Mouse (Mus musculus) forebrain, embryonic 10.5 days (tissue): Measurements from ENCODE around the gene Fev. TPM values are rescaled to one million over a fixed set of nuclear protein-coding genes. Genes with fewer than 3 reads are reported as not detected.

Source experiments
- DNase-seq: peaks from one replicate; pipeline ENCODE4 v3.0.0-alpha.2; 2017; ENCODE audit warnings: low spot score; ENCODE audit errors: extremely low spot score
- H3K27ac ChIP-seq: fragments of 300-500 bp; sonication (generic); 2 replicates; pipeline ENCODE4 v1.5.1; 2016; ENCODE audit warnings: mild to moderate bottlenecking
- H3K27me3 ChIP-seq: fragments of 300-500 bp; sonication (generic); 2 replicates; pipeline ENCODE4 v1.6.1; 2016; ENCODE audit warnings: mild to moderate bottlenecking; ENCODE audit not compliant: poor library complexity, severe bottlenecking
- H3K36me3 ChIP-seq: fragments of 300-500 bp; sonication (generic); replicated peaks from 2 replicates; pipeline ENCODE4 v1.6.1; 2016; ENCODE audit warnings: mild to moderate bottlenecking, moderate library complexity
- H3K4me1 ChIP-seq: fragments of 300-500 bp; sonication (generic); 2 replicates; pipeline ENCODE4 v1.6.1; 2016
- H3K4me3 ChIP-seq: fragments of 300-500 bp; sonication (generic); 2 replicates; pipeline ENCODE4 v1.5.1; 2016; ENCODE audit warnings: mild to moderate bottlenecking, moderate library complexity
- H3K9me3 ChIP-seq: fragments of 300-500 bp; sonication (generic); 2 replicates; pipeline ENCODE4 v1.6.1; 2016; ENCODE audit warnings: mild to moderate bottlenecking, moderate library complexity
- WGBS: fragments of 180-500 bp; shearing (Covaris S2); methylation state at CpG from one replicate; pipeline ENCODE4 v1.1.7; 2016; 5-methylcytosine and 5-hydroxymethylcytosine counted together
- microRNA counts: library from miRNA; unstranded; fragments of <30 nt; microRNA quantifications from one replicate; lab custom pipeline; 2017
- microRNA-seq: library from miRNA; unstranded; fragments of <30 nt; microRNA quantifications from one replicate; pipeline ENCODE4, GENCODE M21; 2017
- polyA plus RNA-seq: library from polyadenylated mRNA; unstranded; fragments of >200 nt; fragmentation: Nextera tagmentation; extraction: Ambion mirVana; gene quantifications from 2 replicates; pipeline ENCODE4 v1.2.1, GENCODE M21; 2016

Gene Fev
- polyA plus RNA-seq, 1 experiment from 2014 or later, result not detected

- H3K4me1 ChIP-seq, result peaks cover 30% of the 10 kb centered on the region
- no peaks in the 10 kb centered on the region for H3K36me3 ChIP-seq
- no peak overlapping the region for H3K27ac ChIP-seq
- no peak for DNase-seq
- H3K27me3 ChIP-seq, result peaks cover 61% of the 10 kb centered on the region
- no peak overlapping the region for H3K4me3 ChIP-seq
- H3K9me3 ChIP-seq, result no peaks in the 10 kb centered on the region
- WGBS, result 53% methylated on average over 5 of the region's 5 CpGs
These were observed 36.3 kb downstream of the Fev start for GRCm38 (mm10) chr1:74848946-74849345.

DNA sequence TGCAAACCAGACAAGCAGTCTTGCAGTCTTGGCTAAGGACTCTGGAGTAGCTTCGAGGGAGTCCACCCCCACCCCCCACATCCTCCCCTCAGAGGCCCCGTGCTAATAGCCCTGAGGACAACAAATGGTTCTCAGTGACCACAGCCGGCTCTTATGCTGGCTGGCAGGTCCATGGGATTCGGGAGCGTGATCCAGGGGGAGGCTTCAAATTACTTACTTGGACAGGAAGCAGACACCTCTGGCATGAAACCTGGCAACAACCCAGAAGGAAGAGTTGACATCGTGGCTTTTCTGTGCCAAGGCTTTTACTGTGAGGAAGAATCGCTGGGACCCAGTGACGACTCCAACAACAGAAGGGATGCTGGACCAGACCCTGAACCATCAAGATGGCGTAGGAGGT lies 38.9 kb downstream of the Fev start:
- WGBS, result 49% methylated on average over 9 of the region's 9 CpGs
- DNase-seq, result no peak
- H3K4me1 ChIP-seq, result peaks cover 19% of the 10 kb centered on the region

GRCm38 (mm10) chr1:74843090-74843489 lies 42.1 kb downstream of the Fev start:
- DNase-seq, result no peak
- Histone ChIP-seq H3K27ac (no peak overlapping the region), H3K4me1 (peaks cover 4% of the 10 kb centered on the region), H3K36me3 (no peaks in the 10 kb centered on the region), H3K27me3 (peaks cover 9% of the 10 kb centered on the region; the same call in 1 of the 2 replicates), H3K9me3 (no peaks in the 10 kb centered on the region), H3K4me3 (no peak overlapping the region)
- WGBS, result 88% methylated on average over 5 of the region's 5 CpGs

More for the DNA sequence above, 38.9 kb downstream of the Fev start:
- Histone ChIP-seq H3K27ac (no peak overlapping the region), H3K27me3 (peaks cover 39% of the 10 kb centered on the region), H3K9me3 (no peaks in the 10 kb centered on the region), H3K4me3 (no peak overlapping the region), H3K36me3 (no peaks in the 10 kb centered on the region)

DNA sequence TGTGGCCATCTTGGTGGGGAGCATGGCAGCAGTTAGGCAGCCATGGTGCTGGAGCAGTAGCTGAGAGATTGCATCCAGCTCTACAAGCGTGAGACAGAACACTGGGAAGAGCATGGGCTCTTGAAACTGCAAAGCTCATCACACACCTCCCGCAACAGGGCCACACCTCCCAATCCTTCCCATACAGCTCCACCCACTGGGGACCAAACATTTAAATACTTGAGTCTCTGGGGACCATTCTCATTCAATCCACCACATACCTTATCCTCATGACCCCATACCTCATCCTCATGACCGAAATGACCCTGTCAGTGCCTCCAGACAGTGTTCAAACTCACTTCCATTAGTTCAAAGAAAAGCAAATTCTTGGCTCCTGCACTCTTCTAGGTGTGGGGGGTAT lies 52.0 kb downstream of the Fev start:
- 83% methylated on average over 3 of the region's 3 CpGs for WGBS
- Histone ChIP-seq H3K27ac (no peak overlapping the region), H3K4me1 (peaks cover 9% of the 10 kb centered on the region), H3K9me3 (no peaks in the 10 kb centered on the region), H3K4me3 (no peak overlapping the region), H3K36me3 (no peaks in the 10 kb centered on the region), H3K27me3 (no peaks in the 10 kb centered on the region)
- DNase-seq, result no peak

MicroRNAs encoded within 50 kb of the gene (microRNA counts, 519-probe panel; counts per million panel counts)
- microRNA mmu-miR-375 (lab: Ali Mortazavi, UCI), result 341 counts per million, percentile 65 among the panel's probes with 10 or more counts

Small RNA genes within 50 kb of the gene (microRNA-seq; reads per million reads assigned to microRNA genes)
- 479 reads per million, percentile 66 among the genes with 10 or more reads in this experiment for gene Mir375

Other genes starting within 250 kb of the Fev start
- 54.9 and 58.0 TPM in 2 replicates for gene Ttll4, start 223.7 kb downstream of the Fev start, polyA plus RNA-seq
- 10.4 and 11.5 TPM in 2 replicates for gene Cyp27a1, start 171.8 kb downstream of the Fev start, polyA plus RNA-seq
- 0.20 TPM in 1 of 2 replicates, not detected in the other for gene Prkag3, start 136.2 kb downstream of the Fev start, polyA plus RNA-seq
- 9.1 and 10.6 TPM in 2 replicates for gene Wnt6, start 113.5 kb downstream of the Fev start, polyA plus RNA-seq
- gene Wnt10a, start 93.9 kb downstream of the Fev start, polyA plus RNA-seq, result 0.65 and 0.92 TPM in 2 replicates
- gene Cdk5r2, start 30.5 kb downstream of the Fev start, polyA plus RNA-seq, result 0.22 and 0.25 TPM in 2 replicates
- gene Cryba2, start 7.7 kb upstream of the Fev start, polyA plus RNA-seq, result not detected in 2 replicates
- 0.04 and 0.25 TPM in 2 replicates for gene Cfap65, start 50.2 kb upstream of the Fev start, polyA plus RNA-seq
- 0.10 TPM in 1 of 2 replicates, not detected in the other for gene Ihh, start 66.3 kb upstream of the Fev start, polyA plus RNA-seq
- gene Nhej1, start 239.8 kb upstream of the Fev start, polyA plus RNA-seq, result 12.2 and 12.4 TPM in 2 replicates
- not detected in 2 replicates for gene Slc23a3, start 248.5 kb upstream of the Fev start, polyA plus RNA-seq